Mouse (Mus musculus): Measurements from ENCODE around the gene Tomm40.
A peak's percentile ranks its signal among the peaks of the same experiment; 100 is the strongest.

GRCm38 (mm10) chr7:19736389-19737057 is 21.3 kb upstream of the Tomm40 start:
- TF ChIP-seq TAL1 (IDR thresholded peaks at IDR 0.05; ENCODE audit: low read length) (peak; percentile 12; the same call in 1 of the 3 replicates), GATA1 (IDR thresholded peaks at IDR 0.05; ENCODE audit: low read length) (no peak)

All from erythroblast, embryonic 14.5 days (primary cell).